Mouse (Mus musculus): ENCODE data around the gene Ciao2b. TPM values are rescaled to one million over a fixed set of nuclear protein-coding genes. Genes with fewer than 3 reads are reported as not detected.

Gene Ciao2b
- polyA plus RNA-seq, 1 experiment from 2014 or later: 99.1 TPM

GRCm38 (mm10) chr8:104629306-104630110 is 12.3 kb downstream of the Ciao2b start:
- no peak overlapping the region for H3K4me2 ChIP-seq (ENCODE audit: low read depth, severe bottlenecking)
- H3K36me3 ChIP-seq (ENCODE audit: control insufficient read depth, insufficient read depth, low read length): no peaks in the 10 kb centered on the region
- ATAC-seq (ENCODE audit: insufficient number of reproducible peaks, low FRiP score, low TSS enrichment, low read depth) (no peak), DNase-seq (ENCODE audit: low spot score) (no peak)
- no peak overlapping the region for H3K27ac ChIP-seq (replicated peaks; ENCODE audit: low read depth, low read length)
- H3K27me3 ChIP-seq (ENCODE audit: control insufficient read depth, insufficient read depth, low read length): peaks cover 11% of the 10 kb centered on the region
- 80% methylated on average over 22 of the region's 22 CpGs for whole genome bisulfite sequencing
- no peaks in the 10 kb centered on the region for H3K9me3 ChIP-seq (ENCODE audit: control insufficient read depth, low read length)
- H3K4me3 ChIP-seq (ENCODE audit: low read depth, low read length): no peak overlapping the region
- H3K9ac ChIP-seq (ENCODE audit: low read length): no peak overlapping the region
- peaks cover 18% of the 10 kb centered on the region for H3K4me1 ChIP-seq (ENCODE audit: control insufficient read depth, insufficient read depth, low read length)

DNA sequence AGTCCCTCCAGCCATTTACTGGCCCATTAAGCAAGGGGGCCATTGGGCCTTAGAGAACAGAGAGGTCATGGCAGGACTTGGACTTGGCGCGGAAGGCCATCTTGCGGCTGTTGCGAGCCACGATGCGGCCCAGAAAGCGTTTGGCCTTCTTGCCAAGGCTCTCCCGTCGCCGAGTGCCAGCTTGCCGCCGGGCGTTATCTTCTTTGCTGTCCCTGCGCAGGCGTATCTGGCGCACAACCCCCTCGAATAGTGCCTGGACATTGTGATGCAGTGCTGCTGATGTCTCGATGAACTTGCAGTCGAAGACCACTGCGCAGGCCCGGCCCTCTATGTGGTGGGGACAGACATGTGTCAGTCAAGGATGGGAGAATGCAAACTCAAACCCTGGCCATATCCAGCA is 13.4 kb downstream of the Ciao2b start:
- Histone ChIP-seq H3K27ac (replicated peaks; ENCODE audit: low read depth, low read length) (no peak overlapping the region), H3K36me3 (ENCODE audit: control insufficient read depth, insufficient read depth, low read length) (no peaks in the 10 kb centered on the region), H3K9me3 (ENCODE audit: control insufficient read depth, low read length) (no peaks in the 10 kb centered on the region), H3K4me2 (ENCODE audit: low read depth, severe bottlenecking) (no peak overlapping the region), H3K9ac (ENCODE audit: low read length) (no peak overlapping the region), H3K4me3 (ENCODE audit: low read depth, low read length) (no peak overlapping the region), H3K4me1 (ENCODE audit: control insufficient read depth, insufficient read depth, low read length) (peaks cover 17% of the 10 kb centered on the region), H3K27me3 (ENCODE audit: control insufficient read depth, insufficient read depth, low read length) (peaks cover 11% of the 10 kb centered on the region)
- DNase-seq (ENCODE audit: low spot score) (no peak), ATAC-seq (ENCODE audit: insufficient number of reproducible peaks, low FRiP score, low TSS enrichment, low read depth) (no peak)
- WGBS: 95% methylated on average over 21 of the region's 21 CpGs

DNA sequence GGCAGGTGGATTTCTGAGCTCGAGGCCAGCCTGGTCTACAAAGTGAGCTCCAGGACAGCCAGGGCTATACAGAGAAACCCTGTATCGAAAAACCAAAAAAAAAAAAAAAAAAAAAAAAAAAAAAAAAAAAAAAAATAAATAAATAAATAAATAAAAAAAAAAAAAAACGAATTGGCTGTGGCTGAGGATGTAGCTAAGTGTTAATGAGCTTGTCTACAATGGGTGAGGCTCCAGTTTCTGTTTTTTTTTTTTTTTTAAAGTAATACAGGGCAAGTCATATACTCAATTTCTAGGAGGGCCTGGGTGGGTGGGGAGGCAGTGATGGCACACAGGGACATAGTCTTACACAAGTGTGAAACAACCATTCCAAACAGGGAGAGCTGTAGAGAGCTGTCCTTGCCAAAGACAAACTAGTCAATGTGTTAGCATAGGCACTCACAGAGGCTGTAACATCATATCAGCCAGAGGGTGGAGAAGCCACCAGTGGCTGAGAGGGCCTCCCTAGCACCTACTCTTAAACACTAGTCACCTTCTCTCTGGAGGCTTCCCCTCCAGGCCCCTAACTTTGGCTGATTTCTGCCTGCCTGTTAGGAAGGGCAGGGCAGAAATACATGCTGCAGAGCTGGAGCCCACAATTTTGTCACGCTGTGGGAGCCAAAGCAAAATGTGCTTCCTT is 14.6 kb downstream of the Ciao2b start:
- DNase-seq (ENCODE audit: low spot score): no peak
- H3K4me2 ChIP-seq (ENCODE audit: low read depth, severe bottlenecking): no peak overlapping the region
- peaks cover 11% of the 10 kb centered on the region for H3K4me1 ChIP-seq (ENCODE audit: control insufficient read depth, insufficient read depth, low read length)
- no peak overlapping the region for H3K4me3 ChIP-seq (ENCODE audit: low read depth, low read length)
- no peak for ATAC-seq (ENCODE audit: insufficient number of reproducible peaks, low FRiP score, low TSS enrichment, low read depth)
- no peaks in the 10 kb centered on the region for H3K36me3 ChIP-seq (ENCODE audit: control insufficient read depth, insufficient read depth, low read length)
- H3K9me3 ChIP-seq (ENCODE audit: control insufficient read depth, low read length): no peaks in the 10 kb centered on the region
- no peak overlapping the region for H3K9ac ChIP-seq (ENCODE audit: low read length)
- 66% methylated on average over 2 of the region's 4 CpGs for WGBS
- peaks cover 11% of the 10 kb centered on the region for H3K27me3 ChIP-seq (ENCODE audit: control insufficient read depth, insufficient read depth, low read length)
- no peak overlapping the region for H3K27ac ChIP-seq (replicated peaks; ENCODE audit: low read depth, low read length)

DNA sequence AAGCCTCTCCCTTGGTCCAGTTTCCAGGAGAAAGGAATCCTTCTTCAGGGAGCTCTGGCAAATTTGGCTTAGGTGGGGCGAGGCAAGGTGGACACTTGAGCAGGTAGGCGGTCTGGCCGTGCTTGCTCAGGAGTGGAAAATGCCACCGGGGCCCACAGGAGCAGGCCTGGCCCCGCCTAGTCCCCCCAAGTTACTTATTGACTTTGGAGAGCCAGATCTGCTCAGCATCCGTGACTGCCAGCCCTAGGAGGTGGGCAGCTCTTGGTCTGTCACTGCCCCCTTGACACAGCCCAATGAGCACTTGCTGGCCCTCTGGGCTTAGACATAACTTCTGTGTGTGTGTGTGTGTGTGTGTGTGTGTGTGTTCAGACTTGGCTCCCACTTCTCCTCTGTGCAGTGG is 17.6 kb downstream of the Ciao2b start, which contains the start of gene Cdh16:
Gene Cdh16, minus strand, starts transcription at position 236 of the 400 bp plus-strand sequence.
- WGBS: 89% methylated on average over 6 of the region's 6 CpGs
- DNase-seq (ENCODE audit: low spot score): no peak
- no peak for ATAC-seq (ENCODE audit: insufficient number of reproducible peaks, low FRiP score, low TSS enrichment, low read depth)

GRCm38 (mm10) chr8:104620765-104621164 is 21.0 kb downstream of the Ciao2b start:
- DNase-seq (ENCODE audit: low spot score): no peak
- no peaks in the 10 kb centered on the region for H3K27me3 ChIP-seq (ENCODE audit: control insufficient read depth, insufficient read depth, low read length)
- no peak for ATAC-seq (ENCODE audit: insufficient number of reproducible peaks, low FRiP score, low TSS enrichment, low read depth)
- no peaks in the 10 kb centered on the region for H3K9me3 ChIP-seq (ENCODE audit: control insufficient read depth, low read length)
- no peak overlapping the region for H3K4me2 ChIP-seq (ENCODE audit: low read depth, severe bottlenecking)
- H3K9ac ChIP-seq (ENCODE audit: low read length): no peak overlapping the region
- no peaks in the 10 kb centered on the region for H3K36me3 ChIP-seq (ENCODE audit: control insufficient read depth, insufficient read depth, low read length)
- 83% methylated on average over 5 of the region's 5 CpGs for WGBS
- no peak overlapping the region for H3K27ac ChIP-seq (replicated peaks; ENCODE audit: low read depth, low read length)
- H3K4me1 ChIP-seq (ENCODE audit: control insufficient read depth, insufficient read depth, low read length): no peaks in the 10 kb centered on the region
- no peak overlapping the region for H3K4me3 ChIP-seq (ENCODE audit: low read depth, low read length)

More for the DNA sequence above, 17.6 kb downstream of the Ciao2b start, which contains the start of gene Cdh16:
- no peak within 1 kb of the TSS for H3K4me2 ChIP-seq (ENCODE audit: low read depth, severe bottlenecking)
- no peak within 1 kb of the TSS for H3K27ac ChIP-seq (replicated peaks; ENCODE audit: low read depth, low read length)
- H3K9me3 ChIP-seq (ENCODE audit: control insufficient read depth, low read length): no peaks in the 10 kb centered on the region
- H3K27me3 ChIP-seq (ENCODE audit: control insufficient read depth, insufficient read depth, low read length): no peaks in the 10 kb centered on the region
- H3K4me1 ChIP-seq (ENCODE audit: control insufficient read depth, insufficient read depth, low read length): no peaks in the 10 kb centered on the region
- no peaks in the 10 kb centered on the region for H3K36me3 ChIP-seq (ENCODE audit: control insufficient read depth, insufficient read depth, low read length)
- H3K9ac ChIP-seq (ENCODE audit: low read length): no peak within 1 kb of the TSS
- no peak within 1 kb of the TSS for H3K4me3 ChIP-seq (ENCODE audit: low read depth, low read length)

GRCm38 (mm10) chr8:104613119-104613518 is 28.6 kb downstream of the Ciao2b start:
- 77% methylated on average over 4 of the region's 4 CpGs for WGBS
- no peak overlapping the region for H3K4me2 ChIP-seq (ENCODE audit: low read depth, severe bottlenecking)
- H3K27me3 ChIP-seq (ENCODE audit: control insufficient read depth, insufficient read depth, low read length): no peaks in the 10 kb centered on the region
- no peak overlapping the region for H3K9ac ChIP-seq (ENCODE audit: low read length)
- DNase-seq (ENCODE audit: low spot score): no peak
- H3K27ac ChIP-seq (replicated peaks; ENCODE audit: low read depth, low read length): no peak overlapping the region
- H3K4me1 ChIP-seq (ENCODE audit: control insufficient read depth, insufficient read depth, low read length): no peaks in the 10 kb centered on the region
- H3K4me3 ChIP-seq (ENCODE audit: low read depth, low read length): no peak overlapping the region
- H3K9me3 ChIP-seq (ENCODE audit: control insufficient read depth, low read length): no peaks in the 10 kb centered on the region
- no peak for ATAC-seq (ENCODE audit: insufficient number of reproducible peaks, low FRiP score, low TSS enrichment, low read depth)
- H3K36me3 ChIP-seq (ENCODE audit: control insufficient read depth, insufficient read depth, low read length): no peaks in the 10 kb centered on the region

DNA sequence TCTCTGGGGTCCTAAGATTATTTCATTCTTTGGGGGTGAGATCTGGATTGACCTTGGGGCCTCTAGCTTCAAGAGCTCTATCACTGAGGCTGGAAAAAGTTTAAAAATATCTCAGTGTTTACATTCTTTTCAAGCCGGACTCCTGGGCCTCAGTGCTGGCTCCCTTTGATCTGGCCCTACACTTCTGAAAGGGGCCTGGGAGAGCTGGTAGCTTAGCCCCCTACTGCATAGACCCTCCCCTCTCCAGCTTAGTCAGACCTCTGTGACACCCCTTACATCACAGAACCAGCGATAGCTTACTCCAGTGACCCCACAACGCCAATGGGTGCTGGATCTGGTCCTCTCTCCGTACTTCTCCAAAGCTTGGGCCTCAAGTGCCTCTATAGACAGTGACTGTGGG is 30.2 kb downstream of the Ciao2b start:
- H3K9ac ChIP-seq (ENCODE audit: low read length): no peak overlapping the region
- no peaks in the 10 kb centered on the region for H3K36me3 ChIP-seq (ENCODE audit: control insufficient read depth, insufficient read depth, low read length)
- no peak for DNase-seq (ENCODE audit: low spot score)
- no peaks in the 10 kb centered on the region for H3K27me3 ChIP-seq (ENCODE audit: control insufficient read depth, insufficient read depth, low read length)
- no peak overlapping the region for H3K4me2 ChIP-seq (ENCODE audit: low read depth, severe bottlenecking)
- H3K4me1 ChIP-seq (ENCODE audit: control insufficient read depth, insufficient read depth, low read length): no peaks in the 10 kb centered on the region
- no peaks in the 10 kb centered on the region for H3K9me3 ChIP-seq (ENCODE audit: control insufficient read depth, low read length)
- no peak overlapping the region for H3K27ac ChIP-seq (replicated peaks; ENCODE audit: low read depth, low read length)
- no peak overlapping the region for H3K4me3 ChIP-seq (ENCODE audit: low read depth, low read length)
- 65% methylated on average over 4 of the region's 4 CpGs for WGBS
- ATAC-seq (ENCODE audit: insufficient number of reproducible peaks, low FRiP score, low TSS enrichment, low read depth): no peak

GRCm38 (mm10) chr8:104610185-104610766 is 31.5 kb downstream of the Ciao2b start:
- Histone ChIP-seq H3K9me3 (ENCODE audit: control insufficient read depth, low read length) (no peaks in the 10 kb centered on the region), H3K9ac (ENCODE audit: low read length) (no peak overlapping the region), H3K27me3 (ENCODE audit: control insufficient read depth, insufficient read depth, low read length) (no peaks in the 10 kb centered on the region), H3K36me3 (ENCODE audit: control insufficient read depth, insufficient read depth, low read length) (no peaks in the 10 kb centered on the region), H3K4me3 (ENCODE audit: low read depth, low read length) (no peak overlapping the region), H3K27ac (replicated peaks; ENCODE audit: low read depth, low read length) (no peak overlapping the region), H3K4me2 (ENCODE audit: low read depth, severe bottlenecking) (no peak overlapping the region), H3K4me1 (ENCODE audit: control insufficient read depth, insufficient read depth, low read length) (no peaks in the 10 kb centered on the region)
- ATAC-seq (ENCODE audit: insufficient number of reproducible peaks, low FRiP score, low TSS enrichment, low read depth) (no peak), DNase-seq (ENCODE audit: low spot score) (no peak)
- 71% methylated on average over 12 of the region's 12 CpGs for WGBS
